Mouse (Mus musculus): ENCODE data around the gene Wipi1.

GRCm38 (mm10) chr11:109623238-109623637 lies 11.5 kb upstream of the Wipi1 start:
- no peak for TF ChIP-seq CTCF (IDR thresholded peaks at IDR 0.05; ENCODE audit: low read depth)
- no peak for TF ChIP-seq EP300 (IDR thresholded peaks at IDR 0.05; ENCODE audit: low read depth)
